In the genomic region with DNA sequence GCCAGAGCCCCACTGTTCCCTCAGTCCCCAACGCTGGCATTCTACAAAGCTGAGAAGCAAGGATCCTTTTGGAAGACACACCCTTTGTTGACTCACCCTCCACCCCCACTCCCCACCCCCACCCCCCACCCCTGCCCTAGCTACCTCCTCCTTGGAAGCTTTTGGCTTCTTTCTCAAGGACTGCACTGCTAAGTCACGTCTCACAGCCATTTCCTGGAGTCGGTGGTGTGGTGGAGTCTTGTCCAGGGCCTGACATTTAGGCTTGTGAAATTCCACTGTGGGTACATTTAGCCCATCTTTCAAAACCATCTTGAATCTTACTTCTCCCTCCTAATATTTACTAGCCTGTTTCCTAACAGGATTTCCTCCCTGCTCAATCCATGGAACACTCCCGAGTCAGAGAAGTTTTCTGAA, we compare ENCODE assay signal across 10 mouse cellular contexts. TPM values are rescaled to one million over a fixed set of nuclear protein-coding genes. Genes with fewer than 3 reads are reported as not detected.
DNase-seq lines count a peak whose midpoint lies in the region; ATAC-seq lines count a peak whose summit lies in the region.
"Had no signal": no experiment of that assay in that cellular context is flagged by ENCODE, and none has a peak within 500 bp of the region (broad histone marks: within the 10 kb centered on the region; RNA-seq: fewer than 3 reads in every experiment).

No protein-coding gene starts in this region.

- H3K36me3 ChIP-seq in heart, embryonic 10.5 days = no peaks in the 10 kb centered on the region
- no peaks in the 10 kb centered on the region for H3K36me3 ChIP-seq in heart, embryonic 12.5 days
- no peaks in the 10 kb centered on the region for H3K36me3 ChIP-seq in kidney, embryonic 15.5 days

- peaks cover 29% of the 10 kb centered on the region for H3K4me1 ChIP-seq in heart, embryonic 10.5 days
- H3K4me1 ChIP-seq in heart, embryonic 12.5 days (replicated peaks) = peaks cover 15% of the 10 kb centered on the region
- peaks cover 26% of the 10 kb centered on the region for H3K4me1 ChIP-seq in brown adipose tissue, adult 24 weeks (ENCODE audit: control insufficient read depth, insufficient read depth, insufficient read length, low read length)
- peaks cover 34% of the 10 kb centered on the region for H3K4me1 ChIP-seq in kidney, embryonic 15.5 days

- DNase-seq in heart, embryonic 10.5 days (ENCODE audit: low spot score) = peak; percentile 63
- DNase-seq in left cerebral cortex, adult 18-20 months (ENCODE audit: low spot score in 2 of 2) = no peak
- DNase-seq in left cerebral cortex, postnatal 10 days (ENCODE audit: extremely low spot score in 1 of 2, low spot score in 2 of 2) = no peak
- DNase-seq: forebrain, postnatal 0 days had no signal

- no peak overlapping the region for H3K4me3 ChIP-seq in heart, embryonic 10.5 days
- H3K4me3 ChIP-seq in heart, embryonic 12.5 days = no peak overlapping the region
- no peak overlapping the region for H3K4me3 ChIP-seq in brown adipose tissue, adult 24 weeks (ENCODE audit: insufficient read depth, low read depth, low read length)
- no peak overlapping the region for H3K4me3 ChIP-seq in kidney, embryonic 15.5 days (replicated peaks)

- intact Hi-C loops in left cerebral cortex, postnatal 10 days (cut with DNase I) = no loop called here

- no peak for ATAC-seq in heart, embryonic 12.5 days (ENCODE audit: insufficient number of reproducible peaks, low FRiP score)
- 0 out of 2 replicates have a peak, but pooled peaks have one; percentile 31 for ATAC-seq in kidney, embryonic 15.5 days (replicated peaks; ENCODE audit: low FRiP score)
- ATAC-seq in megakaryocyte, adult 5-6 weeks (ENCODE audit: poor library complexity, severe bottlenecking) = peak; percentile 42
- no peak for ATAC-seq in erythroblast, adult 5-6 weeks (replicated peaks; ENCODE audit: low FRiP score, poor library complexity, severe bottlenecking)
- ATAC-seq: forebrain, postnatal 0 days had no signal

- no peak overlapping the region for H3K4me2 ChIP-seq in heart, embryonic 12.5 days
- no peak overlapping the region for H3K4me2 ChIP-seq in kidney, embryonic 15.5 days

- 26% methylated on average over 4 of the region's 4 CpGs for WGBS in heart, embryonic 10.5 days
- WGBS in heart, embryonic 12.5 days = 37% methylated on average over 4 of the region's 4 CpGs
- WGBS in kidney, embryonic 15.5 days = 45% methylated on average over 4 of the region's 4 CpGs

- 0 out of 2 replicates have a peak, but pooled peaks cover 3% of the 10 kb centered on the region for H3K27me3 ChIP-seq in heart, embryonic 10.5 days (ENCODE audit: insufficient read depth, poor library complexity, severe bottlenecking)
- no peaks in the 10 kb centered on the region for H3K27me3 ChIP-seq in heart, embryonic 12.5 days (replicated peaks)
- no peaks in the 10 kb centered on the region for H3K27me3 ChIP-seq in kidney, embryonic 15.5 days

- no peak overlapping the region for H3K9ac ChIP-seq in heart, embryonic 12.5 days
- no peak overlapping the region for H3K9ac ChIP-seq in kidney, embryonic 15.5 days
- H3K9ac ChIP-seq: forebrain, postnatal 0 days had no signal

- peak overlapping the region; percentile 42; the same call in 1 of the 2 replicates for H3K27ac ChIP-seq in heart, embryonic 10.5 days
- no peak overlapping the region for H3K27ac ChIP-seq in heart, embryonic 12.5 days (ENCODE audit: poor library complexity, severe bottlenecking)
- peak overlapping the region; percentile 83 for H3K27ac ChIP-seq in brown adipose tissue, adult 24 weeks (replicated peaks; ENCODE audit: low read depth, low read length)
- peak overlapping the region; percentile 63 for H3K27ac ChIP-seq in kidney, embryonic 15.5 days

- H3K9me3 ChIP-seq in heart, embryonic 10.5 days = no peaks in the 10 kb centered on the region
- no peaks in the 10 kb centered on the region for H3K9me3 ChIP-seq in heart, embryonic 12.5 days (replicated peaks)
- H3K9me3 ChIP-seq in kidney, embryonic 15.5 days (replicated peaks) = no peaks in the 10 kb centered on the region

RNA-seq across cellular contexts. Expression of a gene that starts 42.7 kb away (rescaled TPM):
- polyA plus RNA-seq in heart, embryonic 10.5 days (2016; fragmentation: Nextera tagmentation; extraction: Ambion mirVana) = 75.7 and 76.6 TPM in 2 replicates
- polyA plus RNA-seq in heart, embryonic 12.5 days (2016; fragmentation: Nextera tagmentation; extraction: Ambion mirVana) = 95.0 and 95.1 TPM in 2 replicates
- polyA plus RNA-seq in brown adipose tissue, adult 24 weeks (2012; ENCODE audit: insufficient read depth, insufficient read length, missing spikeins) = 66.9 and 91.2 TPM in 2 replicates
- polyA plus RNA-seq in kidney, embryonic 15.5 days (2015; fragmentation: Nextera tagmentation; extraction: Ambion mirVana) = 66.0 and 70.1 TPM in 2 replicates
- 88.4 and 91.5 TPM in 2 replicates for total RNA-seq in megakaryocyte, adult 5-6 weeks (2015)
- total RNA-seq in megakaryocyte, adult 5-6 weeks (2017) = 141 and 162 TPM in 2 replicates
- 10 to 100 TPM; 53.8 to 60.5 TPM for total RNA-seq in left cerebral cortex, adult 18-20 months (2021)
- 8.8 and 11.5 TPM in 2 replicates for total RNA-seq in erythroblast, adult 5-6 weeks (2015; ENCODE audit: low replicate concordance)
- 13.4 and 21.8 TPM in 2 replicates for total RNA-seq in erythroblast, adult 5-6 weeks (2017; ENCODE audit: low replicate concordance)
- total RNA-seq in left cerebral cortex, postnatal 10 days (2021) = 10 to 100 TPM; 38.0 to 39.8 TPM
- total RNA-seq: MEL had no signal

Comparison
In these comparisons a context has a peak if more than half of its experiments do, and no peak if none do; other contexts are left out.
1. ATAC-seq: peak in kidney, embryonic 15.5 days (single experiment) and megakaryocyte, adult 5-6 weeks (single experiment); none in heart, embryonic 12.5 days (single experiment) and erythroblast, adult 5-6 weeks (single experiment).